Mouse (Mus musculus) erythroid progenitor cell, adult 5-6 weeks (primary cell): Measurements from ENCODE around the gene Map1s. TPM values are rescaled to one million over a fixed set of nuclear protein-coding genes. Genes with fewer than 3 reads are reported as not detected.

Source experiments
- ATAC-seq: replicated peaks from 2 replicates; pipeline ENCODE4 v1.8.0; 2016; ENCODE audit warnings: moderate number of reproducible peaks, mild to moderate bottlenecking, moderate TSS enrichment, inconsistent platforms; ENCODE audit not compliant: poor library complexity, low FRiP score, severe bottlenecking
- total RNA-seq, 2 experiments: library from RNA; stranded (forward) in 1 of 2; stranded (reverse) in 1 of 2; fragments of 150-400 nt in 1 of 2; fragments of 186-747, 209-891 nt in 1 of 2; gene quantifications; 2 replicates each; pipeline versions ENCODE4 v1.2.3 to v1.2.4; 2015 to 2017; ENCODE audit warnings: low replicate concordance in 2 of 2

The Map1s gene
- total RNA-seq (2015; ENCODE audit: low replicate concordance), result 4.2 and 6.1 TPM in 2 replicates
- 1.8 and 3.7 TPM in 2 replicates for total RNA-seq (2017; ENCODE audit: low replicate concordance)

- peak; percentile 91 for ATAC-seq
These were observed at the start of gene Map1s for GRCm38 (mm10) chr8:70905831-70906736. Gene Map1s (plus strand): TSS chr8:70905932.

DNA sequence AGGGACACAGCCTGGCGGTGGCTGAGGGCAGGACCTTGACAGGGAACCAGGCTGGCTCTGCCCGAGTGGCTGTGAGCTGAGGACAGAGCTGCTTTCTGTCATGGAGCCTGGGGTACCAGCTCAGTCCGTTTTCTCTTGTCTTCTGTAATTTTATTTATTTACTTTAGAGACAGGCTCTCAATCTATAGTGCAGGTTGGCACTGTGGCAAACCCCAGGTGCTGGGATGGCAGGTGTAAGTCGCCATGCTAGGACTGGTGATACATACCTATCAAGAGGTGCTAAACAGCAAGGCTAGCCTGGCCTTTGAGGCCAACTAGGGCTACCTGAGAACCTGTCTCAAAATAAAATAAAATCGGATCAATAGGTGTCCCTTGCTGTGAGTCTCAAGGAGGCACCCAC, 49.7 kb upstream of the Map1s start:
- ATAC-seq, result no peak

DNA sequence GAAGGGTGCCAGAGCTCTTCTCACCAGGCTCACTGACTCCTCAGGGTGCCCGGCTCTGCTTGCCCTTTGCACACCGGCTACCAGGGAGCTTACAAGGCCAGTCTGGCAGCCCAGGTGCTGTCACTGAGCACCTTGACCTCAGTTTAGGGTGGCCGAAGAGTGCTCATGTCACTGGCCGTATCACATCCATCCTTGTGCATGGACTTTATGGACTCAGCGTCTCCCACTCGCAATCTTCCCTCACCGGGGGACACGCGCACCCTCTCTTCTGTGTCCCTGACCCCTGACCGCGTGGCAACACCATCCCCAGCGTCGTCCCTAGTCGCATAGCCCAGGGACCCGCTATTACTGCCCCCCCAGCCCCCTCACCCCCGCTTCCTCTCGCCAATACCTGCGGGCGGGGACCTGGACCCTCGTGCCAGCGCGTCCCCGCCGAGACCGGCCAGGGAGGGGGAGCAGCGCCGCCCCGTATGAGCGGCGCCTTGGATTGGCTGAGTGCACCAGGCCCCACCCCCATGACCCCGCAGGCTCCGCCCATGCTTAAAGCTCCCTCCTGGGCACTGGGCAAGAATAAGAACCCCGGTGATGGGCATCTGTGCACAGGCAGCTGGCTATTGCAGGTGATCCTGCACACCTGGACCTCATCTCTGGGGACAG, 49.1 kb upstream of the Map1s start:
- peak; percentile 73 for ATAC-seq

DNA sequence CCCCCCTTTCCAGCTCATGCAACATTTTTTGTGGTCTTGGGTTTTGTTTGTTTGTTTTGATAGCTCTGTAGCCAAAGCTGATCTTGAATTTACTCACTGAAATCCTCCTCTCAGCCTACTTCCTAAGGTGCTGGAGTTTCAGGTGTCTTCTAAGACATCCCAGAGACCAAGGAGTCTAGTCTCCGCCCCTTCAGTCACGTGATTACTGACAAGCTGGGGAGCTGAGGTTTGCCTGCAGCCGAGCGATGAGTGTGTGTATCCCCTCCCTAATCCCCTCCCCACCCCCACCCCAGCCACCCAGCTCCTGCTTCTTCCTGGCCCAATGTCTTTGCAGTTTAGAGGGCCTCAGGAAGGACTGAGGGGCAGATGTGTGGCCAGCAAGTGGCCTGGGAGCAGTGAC, 48.2 kb upstream of the Map1s start:
- ATAC-seq, result no peak

GRCm38 (mm10) chr8:70862824-70863641, 42.7 kb upstream of the Map1s start, which contains the start of gene Kcnn1:
Gene Kcnn1 (minus strand): TSS chr8:70863258.
- no peak for ATAC-seq

DNA sequence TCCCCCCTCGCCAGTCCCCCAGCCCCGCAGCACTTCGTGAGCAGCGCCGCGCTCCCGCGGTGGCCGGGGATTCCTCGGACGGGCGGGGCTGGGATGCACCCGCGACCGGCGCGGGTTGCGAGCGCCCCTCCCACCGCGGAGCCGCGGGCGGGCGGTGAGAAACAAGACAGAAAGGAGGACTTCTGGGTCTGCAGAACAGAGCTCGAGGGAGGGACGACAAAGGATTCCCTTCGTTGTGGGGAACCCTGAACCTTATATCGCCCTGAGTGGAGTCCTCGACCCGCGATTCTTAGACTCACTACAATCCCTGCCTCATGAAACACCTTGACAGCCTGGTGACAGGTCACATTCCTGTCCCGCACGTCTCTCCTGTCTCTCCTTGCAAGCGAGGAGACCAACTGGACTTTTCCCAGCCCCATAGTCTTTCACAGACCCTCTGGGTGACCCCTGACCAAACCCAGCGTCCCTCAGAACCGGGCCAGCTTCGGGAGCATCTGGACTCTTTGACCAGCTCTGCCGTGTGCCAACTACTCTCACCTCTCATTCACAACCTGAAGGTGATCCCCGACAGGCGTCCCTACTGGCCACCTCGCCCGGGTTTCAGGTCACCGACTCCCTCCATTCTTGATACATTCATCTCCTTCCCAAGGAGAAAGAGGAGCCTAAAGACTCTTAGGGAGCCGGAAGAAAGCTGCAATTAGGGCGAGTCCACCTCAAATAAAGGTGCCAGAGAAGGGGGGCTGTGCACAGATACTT, 41.6 kb upstream of the Map1s start:
- ATAC-seq, result no peak

- no peak for ATAC-seq
These were observed 41.0 kb upstream of the Map1s start for GRCm38 (mm10) chr8:70864712-70865221.

GRCm38 (mm10) chr8:70865350-70866000, 40.3 kb upstream of the Map1s start:
- ATAC-seq, result peak; percentile 80

- no peak for ATAC-seq
These were observed 39.7 kb upstream of the Map1s start for GRCm38 (mm10) chr8:70866001-70866520.

- no peak for ATAC-seq
These were observed 39.2 kb upstream of the Map1s start for GRCm38 (mm10) chr8:70866566-70866965.

DNA sequence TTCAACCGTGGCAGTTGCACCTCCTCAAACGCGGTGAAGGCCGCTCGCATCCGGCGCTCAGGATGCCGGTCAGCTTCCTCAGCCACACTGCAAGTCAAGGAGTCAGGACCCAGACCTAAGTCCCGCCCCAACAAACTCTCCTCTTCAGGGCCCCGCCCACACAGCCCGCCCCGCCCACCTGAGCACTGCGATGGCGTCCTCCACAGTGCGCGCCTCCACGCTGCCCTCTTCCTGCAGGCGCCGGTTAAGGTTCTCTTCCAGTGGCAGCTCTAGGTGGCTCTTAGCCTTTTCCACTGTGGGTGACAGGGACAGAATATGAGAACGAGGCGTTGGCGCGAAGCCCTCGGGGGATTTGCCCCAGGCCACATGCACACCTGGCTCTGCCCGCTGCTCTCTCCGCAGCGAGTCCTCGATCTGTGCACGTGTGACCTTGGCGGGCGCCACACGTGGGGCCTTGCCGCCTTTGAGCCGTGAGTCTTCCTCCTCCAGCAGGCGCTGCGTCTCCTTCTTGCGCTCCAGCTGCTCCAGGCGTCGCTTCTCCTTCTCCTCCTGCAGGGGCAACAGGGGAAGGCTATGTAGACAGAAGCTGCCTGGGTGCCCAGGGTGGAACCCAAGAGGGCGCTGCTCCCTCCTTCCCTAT, 37.1 kb upstream of the Map1s start:
- ATAC-seq, result peak; percentile 42

GRCm38 (mm10) chr8:70869199-70869571, 36.5 kb upstream of the Map1s start:
- no peak for ATAC-seq

DNA sequence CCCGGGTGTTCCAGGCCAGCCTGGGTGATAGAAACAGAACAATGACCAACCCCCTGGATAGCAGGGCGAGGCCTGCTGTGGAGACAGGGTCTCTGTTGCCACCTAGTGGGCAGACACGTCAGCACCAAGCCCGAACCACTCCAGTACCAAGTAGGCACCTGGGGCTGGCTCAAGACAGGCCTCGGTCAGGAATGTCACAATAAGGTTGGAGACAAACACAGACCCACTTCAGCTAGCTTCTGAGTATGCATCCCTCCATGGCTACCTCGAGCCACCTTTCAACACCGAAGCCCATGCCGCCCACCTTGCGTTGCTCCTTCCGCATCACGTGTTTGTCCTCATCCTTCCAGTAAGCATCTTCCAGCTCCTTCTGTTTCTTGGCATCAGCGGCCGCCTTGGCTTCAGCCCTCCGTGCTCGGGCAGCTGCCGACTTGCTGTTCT, 36.1 kb upstream of the Map1s start:
- peak; percentile 46 for ATAC-seq

- no peak for ATAC-seq
These were observed 34.4 kb upstream of the Map1s start for GRCm38 (mm10) chr8:70871195-70871807.

- no peak for ATAC-seq
These were observed 32.9 kb upstream of the Map1s start for GRCm38 (mm10) chr8:70872643-70873363.

GRCm38 (mm10) chr8:70873364-70873985, 32.3 kb upstream of the Map1s start, which contains the start of gene Ccdc124:
Gene Ccdc124 (minus strand): TSS chr8:70873935.
- ATAC-seq, result peak; percentile 86
